Mouse (Mus musculus) ES-CJ7 (cell line): ENCODE data around the gene Pim3.
"Not testable (repeated sequence)": the region's sequence is repeated elsewhere in the genome, so short reads cannot be mapped to it uniquely, and the experiment has no call there.

Experiments used
- DNase-seq: peaks from one replicate; pipeline ENCODE4 v3.0.0; 2011; ENCODE audit warnings: low read depth, low spot score

Gene Pim3

DNA sequence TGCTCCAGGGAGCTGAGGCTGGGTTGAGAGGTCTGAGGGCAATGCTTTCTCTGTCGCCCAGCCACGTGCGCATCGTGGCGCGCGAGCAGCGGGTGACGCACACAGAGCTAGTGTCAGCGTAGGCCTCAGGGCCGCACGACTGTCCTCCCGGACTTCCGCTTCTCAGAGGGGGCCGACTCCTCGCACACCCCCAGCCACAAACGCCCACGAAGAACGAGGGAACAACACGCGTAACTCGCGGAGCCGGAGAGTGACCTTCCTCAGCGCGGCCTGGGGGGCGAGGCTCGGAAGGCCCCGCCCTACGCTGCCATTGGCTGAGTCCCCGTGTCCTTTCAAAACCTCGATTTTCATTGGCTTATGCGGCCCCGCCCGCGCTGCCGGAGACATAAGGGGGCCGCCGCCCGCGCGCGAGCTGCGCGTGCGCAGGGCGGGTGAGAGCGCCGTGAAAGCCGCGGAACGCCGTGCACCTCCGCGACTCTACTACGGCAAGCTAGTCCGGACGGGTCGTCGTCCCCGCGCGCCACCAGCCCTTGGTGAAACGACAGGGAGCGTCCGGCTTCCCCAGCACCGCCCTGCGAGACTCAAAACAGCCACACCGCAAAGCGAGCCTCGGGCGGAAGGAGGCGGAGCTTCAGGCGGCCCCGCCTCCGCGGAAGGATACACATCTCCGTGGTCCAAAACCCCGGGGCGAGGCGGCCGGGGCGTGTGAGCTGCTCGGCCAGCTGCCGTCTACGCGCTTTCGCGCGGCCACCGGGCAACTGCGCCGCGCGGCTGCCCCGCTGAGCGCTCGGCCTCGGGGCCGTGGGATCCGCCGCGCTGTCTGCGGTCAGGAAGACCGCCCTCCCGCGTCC, at the start of gene Pim3:
Pim3 (plus strand) TSS at position 415 of the 851 bp plus-strand sequence.
- DNase-seq = peak; percentile 98

DNA sequence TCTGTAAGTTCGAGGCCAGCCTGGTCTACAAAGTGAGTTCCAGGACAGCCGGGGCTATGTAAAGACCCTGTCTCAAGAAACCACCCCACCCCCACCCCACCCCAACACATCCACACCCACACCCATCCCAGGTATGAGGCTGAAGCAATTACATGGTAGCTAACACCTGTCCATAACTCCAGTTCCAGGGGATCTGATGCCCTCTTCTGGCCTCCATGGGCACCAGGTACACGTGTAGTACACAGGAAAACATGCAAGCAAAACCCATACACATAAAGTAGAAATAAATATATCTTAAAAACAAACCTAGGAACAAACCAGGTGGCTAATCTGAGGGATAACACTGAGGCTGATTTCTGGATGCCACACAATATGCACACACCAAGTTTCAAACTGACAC, 48.7 kb upstream of the Pim3 start:
- no peak for DNase-seq

DNA sequence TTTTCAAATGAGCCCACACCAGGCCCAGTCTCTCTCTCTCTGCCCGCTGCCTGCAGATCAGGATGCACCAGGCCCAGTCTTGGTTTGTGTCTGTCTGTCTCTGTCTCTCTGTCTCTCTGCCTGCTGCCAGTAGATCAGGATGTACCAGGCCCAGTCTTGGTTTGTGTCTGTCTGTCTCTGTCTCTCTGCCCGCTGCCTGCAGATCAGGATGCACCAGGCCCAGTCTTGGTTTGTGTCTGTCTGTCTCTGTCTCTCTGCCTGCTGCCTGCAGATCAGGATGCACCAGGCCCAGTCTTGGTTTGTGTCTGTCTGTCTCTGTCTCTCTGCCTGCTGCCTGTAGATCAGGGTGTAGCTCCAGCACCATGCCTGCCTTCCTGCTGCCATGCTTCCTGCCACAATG, 48.1 kb upstream of the Pim3 start:
- not testable (repeated sequence) for DNase-seq

DNA sequence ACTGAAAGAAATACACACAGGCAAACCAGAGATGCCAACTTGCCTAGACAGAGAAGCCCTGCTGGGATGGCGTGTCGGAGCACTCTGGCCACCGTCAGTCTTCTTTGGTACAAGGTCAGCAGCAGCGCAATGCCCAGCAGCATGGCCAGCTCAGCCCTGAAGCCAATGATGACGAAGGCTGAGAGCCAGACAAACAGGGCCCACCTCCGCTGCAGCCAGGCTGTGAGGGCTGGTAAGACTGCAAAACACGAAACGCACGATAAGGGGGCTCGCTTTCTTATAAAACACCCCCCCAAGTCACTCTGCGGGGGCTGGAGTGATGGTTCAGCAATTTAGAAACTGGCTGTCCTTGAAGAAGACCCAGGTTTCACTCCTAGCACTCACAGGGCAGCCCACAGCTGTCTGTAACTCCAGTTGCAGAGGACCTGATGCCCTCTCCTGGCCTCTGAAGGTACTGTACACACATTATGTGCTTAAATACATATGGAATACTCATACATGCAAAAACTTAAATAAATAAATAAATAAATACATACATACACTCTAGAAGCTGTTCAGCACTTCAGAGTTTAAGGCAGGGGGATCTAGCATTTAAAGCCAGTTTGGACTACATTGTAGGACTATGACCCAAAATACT, 47.5 kb upstream of the Pim3 start:
- peak; percentile 57 for DNase-seq

DNA sequence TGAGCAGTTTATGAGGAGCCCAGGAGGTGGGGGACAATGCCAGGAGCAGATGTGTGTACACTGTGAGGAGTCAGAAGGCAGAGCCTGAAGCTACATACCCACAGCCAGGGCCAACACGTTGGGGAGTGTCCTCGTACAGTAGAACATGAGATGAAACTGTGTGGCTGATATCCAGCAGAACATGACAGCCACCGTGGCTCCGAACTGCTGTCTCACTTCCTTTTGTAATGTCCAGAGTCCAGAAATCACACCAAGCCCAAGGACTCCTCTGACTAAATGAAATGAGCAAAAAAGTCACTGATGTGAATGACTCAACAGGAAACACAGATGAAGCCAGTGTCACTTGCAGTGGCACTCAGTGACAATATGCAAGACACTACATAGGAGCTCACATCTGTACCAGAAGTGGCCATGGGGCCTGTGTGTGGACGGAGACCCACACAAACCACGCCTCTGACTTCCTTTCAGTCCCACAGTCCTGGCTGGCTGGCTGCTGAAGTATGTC, 46.7 kb upstream of the Pim3 start:
- DNase-seq = no peak

DNA sequence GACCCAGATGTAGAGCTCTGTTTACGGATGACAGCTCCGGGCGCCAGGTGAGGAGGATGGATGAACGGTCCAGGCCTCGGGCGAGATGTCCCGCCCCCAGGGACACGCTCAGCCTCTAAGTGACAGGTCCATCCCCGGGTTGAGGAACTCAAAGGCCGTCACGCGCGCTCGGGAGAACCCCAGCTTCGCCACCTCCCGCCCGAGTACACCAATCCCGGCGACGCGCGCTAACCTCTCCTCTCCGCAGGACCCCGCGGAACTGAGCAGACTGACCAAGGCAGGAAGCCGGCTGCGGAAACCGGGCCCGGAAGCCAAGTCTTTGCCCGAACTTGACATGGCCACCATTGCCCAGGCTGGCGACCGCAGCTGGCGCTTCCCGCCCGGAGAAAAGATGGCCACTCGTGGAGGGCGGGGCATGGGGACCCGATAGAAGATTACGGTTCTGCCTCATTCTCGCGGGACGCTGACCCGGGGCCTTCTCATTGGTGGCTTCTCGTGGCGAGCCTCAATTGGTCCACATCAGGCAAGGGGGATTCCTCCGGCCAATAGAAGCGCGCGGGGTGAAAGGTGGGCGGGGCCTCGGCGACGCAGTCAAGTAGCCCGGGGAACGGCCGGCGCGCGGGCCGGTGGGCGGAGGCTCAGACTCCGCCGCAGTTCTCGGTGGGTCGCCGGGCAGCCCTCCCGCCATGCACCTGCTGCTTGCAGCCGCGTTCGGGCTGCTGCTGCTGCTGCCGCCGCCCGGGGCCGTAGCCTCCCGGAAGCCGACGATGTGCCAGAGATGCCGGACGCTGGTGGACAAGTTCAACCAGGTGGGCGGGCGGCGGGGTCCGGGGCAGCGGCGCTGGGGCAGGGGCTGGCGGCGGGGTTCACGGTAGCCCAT, 42.7 kb upstream of the Pim3 start, which contains the start of the genes Alg12 and Creld2:
Alg12 (minus strand) TSS at position 293 of the 880 bp plus-strand sequence.
Creld2 (plus strand) TSS at position 621 of the 880 bp plus-strand sequence.
- peak; percentile 99 for DNase-seq

DNA sequence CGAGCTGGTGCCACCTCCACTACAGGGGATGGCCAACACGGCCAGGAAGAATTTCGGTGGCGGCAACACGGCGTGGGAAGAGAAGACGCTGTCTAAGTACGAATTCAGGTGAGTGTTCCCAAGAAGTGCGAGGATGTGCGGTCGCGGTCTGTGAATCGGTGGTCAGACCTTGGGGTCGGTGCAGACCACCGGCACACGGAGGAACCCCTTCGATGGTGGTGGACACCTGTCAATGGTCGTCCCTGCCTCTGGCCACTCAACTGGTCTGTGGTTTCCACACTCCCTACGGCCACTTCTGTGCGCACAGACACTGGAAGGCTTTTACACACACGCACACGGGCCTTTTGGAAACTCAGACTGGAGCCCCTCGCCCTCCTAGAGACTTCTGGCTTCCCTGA, 42.1 kb upstream of the Pim3 start:
- no peak for DNase-seq

DNA sequence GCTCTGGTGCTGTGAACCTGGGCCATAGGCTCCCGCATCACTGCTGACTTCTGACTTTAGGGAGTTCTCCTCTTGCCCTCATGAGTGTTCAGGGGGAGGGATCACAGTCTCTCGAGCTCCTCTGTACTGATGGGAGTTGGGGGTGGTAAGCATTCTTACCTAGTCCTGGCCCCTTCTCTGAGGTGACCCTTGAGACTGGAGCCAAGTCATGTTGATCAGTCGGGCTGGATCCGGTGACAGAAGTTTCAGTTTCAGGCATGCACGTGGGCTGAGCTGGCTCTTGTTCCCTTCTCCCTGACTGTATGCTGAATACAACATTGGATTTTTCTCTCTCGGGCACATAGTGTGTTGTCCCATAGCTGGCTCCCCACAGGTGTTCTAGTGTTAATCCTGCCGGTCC, 40.6 kb upstream of the Pim3 start:
- no peak for DNase-seq

DNA sequence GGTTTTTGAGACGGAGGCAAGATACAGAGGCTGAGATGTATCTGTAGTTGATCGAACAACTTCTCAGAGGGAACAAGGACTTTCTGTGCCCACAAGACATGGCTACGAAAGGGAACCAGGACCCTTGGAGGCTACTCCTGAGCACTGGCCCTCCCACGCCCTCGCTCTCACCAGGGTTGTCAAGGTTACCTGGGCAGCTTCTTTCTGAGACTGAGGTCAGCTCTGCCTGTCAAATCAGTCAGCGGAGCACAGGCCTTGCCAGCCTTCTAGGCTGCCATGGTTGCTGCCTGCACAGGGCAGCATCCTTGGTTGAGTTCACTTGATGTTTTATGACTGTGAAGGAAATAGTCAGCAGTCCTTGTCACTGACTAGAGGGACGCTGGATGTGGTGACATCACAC, 39.5 kb upstream of the Pim3 start:
- DNase-seq = no peak

DNA sequence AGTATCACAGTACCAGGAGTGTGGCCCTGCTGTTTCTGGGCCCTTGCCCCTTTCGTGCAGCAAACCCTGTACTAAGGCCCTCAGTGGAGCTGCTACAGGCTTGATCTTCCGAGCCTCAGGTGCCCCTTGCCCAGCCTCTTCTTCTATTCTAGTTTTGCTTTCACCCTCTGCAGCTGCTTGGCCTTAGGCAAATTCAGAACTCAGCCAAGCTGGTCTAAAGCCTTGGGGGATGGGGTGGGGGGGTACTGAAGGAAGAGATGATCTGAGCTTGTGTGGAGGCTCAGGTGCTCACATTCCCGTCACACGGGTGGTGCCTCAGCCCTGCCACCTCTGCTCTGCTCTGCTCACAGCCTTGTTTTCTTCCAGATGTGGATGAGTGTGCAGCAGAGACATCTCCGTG, 38.6 kb upstream of the Pim3 start:
- DNase-seq = no peak

DNA sequence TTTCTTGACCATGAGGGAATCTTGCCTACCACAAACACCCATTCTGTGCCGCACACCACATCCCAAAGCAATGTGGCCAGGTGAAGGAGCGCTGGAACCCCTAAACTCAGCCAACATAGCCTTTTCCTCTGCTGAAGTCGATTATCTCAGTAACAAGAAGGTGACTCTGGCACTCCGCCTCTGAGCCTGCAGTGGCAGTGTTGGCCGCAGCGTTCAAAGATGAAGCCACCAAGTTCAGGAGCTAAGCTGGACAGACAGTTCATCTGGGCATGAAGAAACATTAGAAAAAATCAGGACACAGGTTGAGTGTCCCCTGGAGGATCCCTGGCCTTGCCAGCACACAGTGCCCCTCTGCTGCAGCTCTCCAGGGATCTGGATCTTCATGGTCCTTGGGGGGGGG, 34.5 kb upstream of the Pim3 start:
- DNase-seq = peak; percentile 48

DNA sequence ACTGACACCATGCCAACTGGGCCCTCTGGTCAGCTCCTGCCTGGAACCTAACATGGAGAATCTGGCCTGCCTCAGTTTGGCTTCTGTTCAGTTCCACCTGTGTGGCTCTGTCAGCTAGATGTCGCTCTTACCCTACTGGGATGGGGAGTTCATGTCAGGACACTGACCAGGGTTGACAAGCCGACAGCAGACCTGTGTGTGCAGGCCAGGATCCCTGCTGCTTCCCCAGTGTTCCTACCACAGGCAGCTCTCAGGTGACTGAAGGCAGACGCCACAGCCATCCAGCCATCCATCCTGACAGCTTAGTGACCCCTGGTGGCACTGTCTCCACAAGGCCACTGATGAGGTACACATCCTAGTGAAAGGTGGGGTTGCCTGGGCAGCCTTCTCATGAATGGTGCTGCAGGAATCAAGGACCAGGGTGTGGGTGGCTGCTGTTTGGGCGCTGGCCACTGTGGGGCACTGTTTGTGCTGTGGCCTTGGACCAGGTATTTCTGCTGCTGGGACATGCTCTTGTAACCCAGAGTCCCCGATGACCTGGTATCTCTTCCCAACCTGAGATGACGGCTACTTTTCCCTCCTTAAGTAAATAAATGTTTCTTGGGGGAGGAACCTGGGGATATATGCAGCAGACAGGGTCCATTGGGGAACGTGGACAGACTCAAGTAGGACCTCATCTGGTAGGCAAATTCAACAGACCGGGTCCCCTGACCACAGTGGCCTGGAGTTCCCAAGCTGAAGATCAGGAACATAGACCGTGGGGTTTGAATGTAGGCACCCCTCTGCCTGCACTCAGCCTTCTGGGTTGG, 33.8 kb upstream of the Pim3 start:
- DNase-seq = peak; percentile 91

DNA sequence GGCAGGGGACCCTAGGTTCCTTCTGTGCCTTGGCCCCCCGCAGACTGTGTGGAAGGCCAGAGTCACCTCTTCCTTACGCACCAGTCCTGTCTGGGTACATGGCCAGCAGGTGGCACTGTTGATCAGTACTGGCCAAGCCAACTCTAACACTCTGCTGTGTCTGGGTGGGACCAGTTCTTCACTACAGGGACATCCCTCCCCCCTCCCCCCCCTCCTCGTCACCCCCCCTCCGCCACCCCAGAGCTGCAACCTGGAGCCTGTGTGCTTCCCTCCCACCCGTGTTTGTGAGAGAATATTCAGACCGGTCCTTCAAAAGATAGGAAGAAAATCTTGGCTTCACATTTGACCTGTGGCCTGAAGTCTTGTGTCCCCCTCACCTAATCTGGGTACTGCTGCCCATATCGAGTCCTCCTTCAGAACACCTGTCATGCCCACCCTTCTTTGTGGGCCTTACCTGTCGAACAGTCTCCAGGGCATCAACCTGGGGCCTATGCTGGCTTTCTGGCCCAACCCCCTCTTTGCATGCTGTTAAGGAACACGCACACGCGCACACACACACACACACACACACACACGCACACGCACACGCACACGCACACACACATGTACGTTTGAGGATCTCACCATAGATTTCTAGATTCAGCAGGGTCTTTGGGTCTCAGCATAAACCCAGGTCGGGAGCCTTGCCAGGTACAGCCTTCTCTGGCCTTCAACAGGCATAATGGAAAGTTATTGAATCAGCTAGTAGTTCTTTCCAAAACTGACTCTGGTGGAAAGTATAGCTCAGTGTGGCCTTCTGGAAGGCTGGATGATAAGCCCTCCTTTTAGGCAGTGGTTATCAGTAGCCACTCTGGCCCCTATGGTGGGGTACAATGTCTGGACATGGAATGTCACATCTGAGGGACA, 32.9 kb upstream of the Pim3 start:
- DNase-seq = peak; percentile 87

DNA sequence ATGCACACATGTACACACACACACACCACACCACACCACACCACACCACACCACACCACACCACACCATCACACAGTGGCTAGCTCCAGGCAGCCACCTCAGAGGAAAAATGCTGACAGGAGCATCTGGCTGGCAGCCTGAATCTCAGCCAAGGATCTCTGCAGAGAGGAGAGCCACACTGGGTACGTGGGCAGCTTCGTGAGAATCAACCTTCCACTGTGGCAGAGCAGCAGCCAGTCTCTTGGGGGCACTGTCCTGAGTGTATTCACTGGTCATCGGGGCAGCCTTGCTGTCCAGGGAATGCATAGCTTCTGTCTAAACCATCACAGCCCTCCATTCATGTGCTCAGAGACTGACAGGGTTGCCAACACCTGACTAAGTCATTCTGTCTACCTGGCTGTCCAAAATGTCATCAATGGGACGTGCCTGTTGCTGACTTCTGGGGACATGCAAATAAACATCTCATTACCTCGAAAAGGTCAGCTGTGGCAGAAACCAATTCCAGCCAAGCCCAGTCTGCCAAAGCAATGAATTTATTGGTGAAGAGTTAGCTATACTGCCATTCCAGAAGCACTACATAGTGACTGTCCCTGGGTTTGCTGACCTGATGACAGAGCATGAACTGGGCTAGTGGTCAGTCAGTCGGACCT, 32.1 kb upstream of the Pim3 start:
- DNase-seq = no peak

DNA sequence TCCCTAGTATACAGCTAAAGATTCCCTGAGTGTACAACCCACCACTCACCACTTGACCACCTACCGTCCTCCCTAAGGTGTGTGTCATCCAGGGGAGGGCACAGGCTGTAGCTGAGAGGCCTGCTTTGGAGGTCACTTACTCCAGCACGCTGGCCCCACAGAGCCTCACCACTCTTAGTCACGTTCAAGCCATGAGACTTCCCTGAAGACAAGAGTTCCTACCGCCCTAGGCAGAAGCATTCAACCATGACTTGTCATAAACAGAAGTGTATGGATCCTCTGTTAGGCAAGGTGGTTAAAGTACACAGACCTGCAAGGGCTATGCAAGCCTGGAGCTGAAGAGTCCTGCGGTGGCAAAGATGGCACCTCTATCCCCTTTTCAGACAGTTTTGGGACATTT, 31.3 kb upstream of the Pim3 start:
- DNase-seq = no peak

DNA sequence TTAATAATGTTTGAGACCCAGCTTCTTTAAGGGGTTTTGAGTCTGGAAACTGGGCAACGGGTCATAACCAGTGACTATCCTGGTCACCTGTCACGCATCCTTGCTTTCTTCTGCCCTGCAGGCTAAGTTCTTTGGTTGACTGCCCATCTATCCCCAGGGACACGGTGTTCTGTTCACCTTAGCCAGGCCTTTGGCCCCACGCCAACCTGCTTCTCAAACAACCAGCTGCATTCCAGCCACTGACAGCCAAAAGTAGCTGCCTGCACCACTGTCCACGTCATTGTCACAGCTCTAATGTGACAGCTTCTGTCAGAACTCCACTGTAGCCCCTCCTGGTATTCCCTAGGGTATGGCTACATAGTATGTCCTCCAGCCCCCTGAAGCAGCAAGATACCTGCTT, 30.5 kb upstream of the Pim3 start:
- DNase-seq = no peak

DNA sequence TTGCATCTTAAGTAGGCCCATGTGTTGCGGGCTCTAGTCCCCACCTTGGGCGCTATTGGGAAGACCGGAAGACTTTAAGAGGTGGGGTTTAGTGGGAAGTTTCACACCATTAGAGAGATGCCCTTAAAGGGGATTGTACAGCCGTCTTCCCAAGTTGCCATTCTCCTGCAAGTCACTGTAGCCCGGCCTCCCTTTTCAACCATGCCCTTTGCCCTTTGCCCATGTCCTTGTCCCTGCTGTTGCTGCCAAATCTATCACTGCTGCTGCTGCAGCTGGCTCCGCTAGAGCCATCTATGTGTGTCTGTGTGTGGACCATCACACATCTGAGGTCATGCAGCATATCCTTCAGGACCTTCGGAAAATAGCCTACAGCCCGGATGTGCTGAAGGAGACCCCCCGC, 29.4 kb upstream of the Pim3 start:
- DNase-seq = no peak

DNA sequence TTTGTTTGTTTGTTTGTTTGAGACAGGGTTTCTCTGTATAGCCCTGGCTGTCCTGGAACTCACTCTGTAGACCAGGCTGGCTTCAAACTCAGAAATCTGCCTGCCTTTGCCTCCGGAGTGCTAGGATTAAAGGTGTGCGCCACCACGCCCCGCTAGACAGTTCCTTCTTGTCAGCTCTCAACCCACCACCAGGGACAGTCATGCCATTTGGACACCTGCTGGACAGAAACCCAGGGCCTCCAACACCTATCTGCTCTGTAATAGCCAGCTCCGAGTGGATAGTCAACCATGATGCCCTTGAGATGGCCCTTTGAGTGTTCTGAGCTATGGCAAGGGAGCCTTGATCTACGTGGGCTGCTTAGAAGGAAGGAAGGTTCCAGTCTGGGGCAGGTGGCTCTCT, 26.0 kb upstream of the Pim3 start:
- DNase-seq = peak; percentile 60

DNA sequence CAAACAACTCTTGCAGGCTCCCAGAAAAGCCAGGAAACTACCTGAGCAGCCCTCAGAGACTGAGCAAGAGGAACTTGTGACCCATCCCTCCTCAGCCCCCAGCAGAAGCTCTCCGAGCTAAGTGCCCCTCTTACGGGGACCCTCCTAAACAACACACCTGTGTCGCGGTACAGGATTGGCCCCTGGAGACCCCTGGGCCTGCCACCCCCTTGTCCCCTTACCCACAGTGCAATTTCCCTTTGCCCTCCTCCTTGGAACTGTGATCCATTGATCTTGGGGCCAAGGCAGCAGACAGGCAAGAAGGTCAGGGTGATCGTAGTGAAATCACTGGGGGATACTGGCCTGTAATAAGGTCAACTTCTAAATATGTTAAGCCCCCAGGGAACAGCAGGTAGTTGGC, 25.4 kb upstream of the Pim3 start:
- no peak for DNase-seq
